Mouse (Mus musculus) forebrain, embryonic 13.5 days (tissue): ENCODE data around the gene Nudt12. TPM values are rescaled to one million over a fixed set of nuclear protein-coding genes. Genes with fewer than 3 reads are reported as not detected.

Source experiments
- ATAC-seq: fragments of 200-750 bp; cut with Nextera tagmentation; 2 replicates; pipeline ENCODE4 v1.8.0; 2017
- H3K27ac ChIP-seq: fragments of 300-500 bp; sonication (generic); 2 replicates; pipeline ENCODE4 v1.5.1; 2015; ENCODE audit warnings: inconsistent platforms, mild to moderate bottlenecking, moderate library complexity
- H3K27me3 ChIP-seq: fragments of 300-500 bp; sonication (generic); 2 replicates; pipeline ENCODE4 v1.6.1; 2015; ENCODE audit warnings: mild to moderate bottlenecking, inconsistent platforms
- H3K36me3 ChIP-seq: fragments of 300-500 bp; sonication (generic); 2 replicates; pipeline ENCODE4 v1.6.1; 2015; ENCODE audit warnings: mild to moderate bottlenecking, inconsistent platforms; ENCODE audit not compliant: poor library complexity, severe bottlenecking
- H3K4me1 ChIP-seq: fragments of 300-500 bp; sonication (generic); 2 replicates; pipeline ENCODE4 v1.6.1; 2015; ENCODE audit warnings: inconsistent platforms
- H3K4me2 ChIP-seq: fragments of 300-500 bp; sonication (generic); 2 replicates; pipeline ENCODE4 v1.6.1; 2015; ENCODE audit warnings: inconsistent platforms, mild to moderate bottlenecking, moderate library complexity
- H3K4me3 ChIP-seq: fragments of 300-500 bp; sonication (generic); 2 replicates; pipeline ENCODE4 v1.5.1; 2015; ENCODE audit warnings: mild to moderate bottlenecking, inconsistent platforms
- H3K9ac ChIP-seq: fragments of 300-500 bp; sonication (generic); 2 replicates; pipeline ENCODE4 v1.6.1; 2015; ENCODE audit warnings: mild to moderate bottlenecking, inconsistent platforms
- H3K9me3 ChIP-seq: fragments of 300-500 bp; sonication (generic); replicated peaks from 2 replicates; pipeline ENCODE4 v1.6.1; 2016; ENCODE audit warnings: inconsistent platforms
- WGBS: fragments of 180-500 bp; shearing (Covaris S2); methylation state at CpG from one replicate; pipeline ENCODE4 v1.1.7; 2015; 5-methylcytosine and 5-hydroxymethylcytosine counted together
- polyA plus RNA-seq: library from polyadenylated mRNA; unstranded; fragments of >200 nt; fragmentation: Nextera tagmentation; extraction: Ambion mirVana; gene quantifications from 2 replicates; pipeline ENCODE4 v1.2.1, GENCODE M21; 2015

Nudt12 gene
- 4.5 and 4.9 TPM in 2 replicates for polyA plus RNA-seq

DNA sequence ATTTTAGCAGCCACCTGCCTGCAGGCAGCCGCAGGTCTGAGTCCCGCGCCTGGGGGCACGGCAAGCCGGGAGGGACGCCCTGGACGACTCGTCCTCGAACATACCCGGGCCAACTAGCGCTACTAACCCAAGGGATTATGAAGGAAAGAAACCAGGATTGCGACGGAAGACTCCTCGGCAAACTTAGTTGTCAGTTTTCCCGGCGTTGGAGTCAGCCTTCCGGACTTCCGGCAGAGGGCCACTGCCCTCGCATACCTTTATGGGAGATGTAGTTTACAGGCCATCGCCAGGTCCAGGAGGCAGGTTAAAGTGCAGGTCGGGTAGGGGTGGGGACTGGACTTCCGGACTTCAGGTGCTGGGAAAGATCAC, at the start of gene Nudt12:
Gene Nudt12, minus strand, starts transcription at position 282 of the 369 bp plus-strand sequence.
- H3K4me2 ChIP-seq, result peak within 1 kb of the TSS; percentile 80
- H3K4me1 ChIP-seq, result peaks cover 6% of the 10 kb centered on the region
- peak within 1 kb of the TSS; percentile 72 for H3K9ac ChIP-seq
- WGBS, result under 1% methylated on average over 22 of the region's 22 CpGs
- no peaks in the 10 kb centered on the region for H3K36me3 ChIP-seq
- H3K4me3 ChIP-seq, result peak within 1 kb of the TSS; percentile 60
- peak; percentile 86 for ATAC-seq
- no peak within 1 kb of the TSS for H3K27ac ChIP-seq
- no peaks in the 10 kb centered on the region for H3K27me3 ChIP-seq
- no peaks in the 10 kb centered on the region for H3K9me3 ChIP-seq

DNA sequence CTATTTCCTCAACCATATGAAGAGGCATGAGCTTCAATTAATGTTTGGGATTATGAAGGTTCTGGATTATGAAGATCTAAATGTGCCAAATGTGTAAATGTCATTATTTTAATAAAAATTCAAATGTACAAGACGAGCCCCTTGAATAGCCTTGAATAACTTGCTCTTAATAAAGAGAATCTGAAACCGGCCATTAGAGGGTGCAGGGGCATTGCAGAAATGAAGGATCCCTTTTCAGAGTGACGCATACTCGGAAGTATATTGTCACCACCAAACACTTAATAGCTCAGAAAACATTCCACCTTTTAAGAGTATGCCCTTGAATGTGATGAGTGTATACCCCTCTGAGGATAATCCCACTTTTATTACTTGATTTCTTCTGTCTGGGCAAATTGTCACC, 40.1 kb upstream of the Nudt12 start:
- H3K36me3 ChIP-seq, result no peaks in the 10 kb centered on the region
- ATAC-seq, result no peak
- 60% methylated on average over 4 of the region's 4 CpGs for WGBS

DNA sequence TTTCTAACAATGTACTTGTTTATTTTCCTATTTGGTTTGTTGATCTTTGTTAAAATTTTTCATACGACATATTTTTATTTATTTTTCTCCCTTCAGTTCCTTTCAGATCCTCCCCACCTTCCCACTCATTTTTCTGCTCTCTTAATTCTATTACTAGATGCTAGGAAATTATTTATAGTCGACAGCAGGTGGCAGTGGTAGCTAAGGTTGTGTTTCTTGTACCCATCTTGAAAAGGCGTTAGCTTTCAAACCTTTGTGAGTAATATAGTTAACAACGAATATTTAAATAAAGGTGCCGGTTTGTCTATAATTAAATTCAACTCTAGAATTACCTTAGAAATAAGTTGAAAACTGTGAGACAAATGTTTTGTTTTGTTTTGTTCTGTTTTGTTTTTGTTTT, 26.6 kb upstream of the Nudt12 start:
- Histone ChIP-seq H3K4me3 (no peak overlapping the region), H3K27me3 (no peaks in the 10 kb centered on the region), H3K27ac (no peak overlapping the region), H3K9me3 (no peaks in the 10 kb centered on the region), H3K4me2 (no peak overlapping the region), H3K9ac (no peak overlapping the region), H3K4me1 (no peaks in the 10 kb centered on the region), H3K36me3 (no peaks in the 10 kb centered on the region)
- peak; percentile 51; the same call in 1 of the 2 replicates for ATAC-seq
- 45% methylated on average over 5 of the region's 5 CpGs for WGBS

More for the DNA sequence above, 40.1 kb upstream of the Nudt12 start:
- no peak overlapping the region for H3K9ac ChIP-seq
- no peaks in the 10 kb centered on the region for H3K4me1 ChIP-seq
- H3K27ac ChIP-seq, result no peak overlapping the region
- H3K9me3 ChIP-seq, result no peaks in the 10 kb centered on the region
- no peaks in the 10 kb centered on the region for H3K27me3 ChIP-seq
- H3K4me2 ChIP-seq, result no peak overlapping the region
- no peak overlapping the region for H3K4me3 ChIP-seq

DNA sequence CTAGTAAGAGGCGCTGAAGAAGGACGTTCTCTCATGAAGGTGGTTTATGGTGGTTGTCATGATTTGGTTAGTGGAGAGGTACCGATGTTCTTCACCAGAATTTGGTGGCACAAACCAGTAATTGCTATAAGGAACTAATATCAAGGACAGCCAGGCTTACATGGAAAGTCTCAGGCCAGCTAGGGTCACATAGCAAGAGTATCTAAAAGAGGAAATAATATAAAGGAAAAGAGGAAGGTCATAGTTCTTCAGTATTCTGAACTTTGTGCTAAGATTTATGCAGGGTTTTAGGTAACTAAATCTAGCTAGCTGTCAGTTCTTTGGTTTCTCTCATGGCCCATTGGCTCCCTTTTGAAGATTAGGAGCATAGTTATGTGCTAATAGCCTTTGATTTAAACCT, 20.3 kb upstream of the Nudt12 start:
- no peak overlapping the region for H3K4me2 ChIP-seq
- no peaks in the 10 kb centered on the region for H3K27me3 ChIP-seq
- H3K9me3 ChIP-seq, result no peaks in the 10 kb centered on the region
- H3K27ac ChIP-seq, result no peak overlapping the region
- H3K4me3 ChIP-seq, result no peak overlapping the region
- 97% methylated on average over 3 of the region's 3 CpGs for WGBS
- no peak overlapping the region for H3K9ac ChIP-seq
- no peaks in the 10 kb centered on the region for H3K4me1 ChIP-seq
- ATAC-seq, result no peak
- H3K36me3 ChIP-seq, result no peaks in the 10 kb centered on the region

DNA sequence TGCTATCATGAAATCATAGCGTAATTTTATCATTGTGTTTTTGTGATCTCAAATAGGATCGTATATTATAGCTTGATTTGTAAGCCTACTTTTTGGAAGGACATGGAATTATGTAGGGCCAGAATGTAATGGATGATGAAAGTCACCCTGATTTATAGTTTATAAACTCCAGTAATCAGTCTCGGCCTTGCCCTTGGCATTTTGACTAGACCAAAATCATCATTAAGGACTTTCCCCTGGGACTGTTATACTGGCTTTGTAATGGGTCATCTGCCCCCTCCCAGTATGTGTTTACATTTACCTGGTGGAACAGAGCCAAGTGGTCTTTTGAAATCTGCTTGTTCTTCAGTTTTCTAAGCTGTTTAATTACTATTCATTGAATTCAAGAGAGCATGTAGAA, 13.2 kb upstream of the Nudt12 start:
- Histone ChIP-seq H3K27ac (no peak overlapping the region), H3K9ac (no peak overlapping the region)
- WGBS, result 78% methylated on average over 3 of the region's 3 CpGs

DNA sequence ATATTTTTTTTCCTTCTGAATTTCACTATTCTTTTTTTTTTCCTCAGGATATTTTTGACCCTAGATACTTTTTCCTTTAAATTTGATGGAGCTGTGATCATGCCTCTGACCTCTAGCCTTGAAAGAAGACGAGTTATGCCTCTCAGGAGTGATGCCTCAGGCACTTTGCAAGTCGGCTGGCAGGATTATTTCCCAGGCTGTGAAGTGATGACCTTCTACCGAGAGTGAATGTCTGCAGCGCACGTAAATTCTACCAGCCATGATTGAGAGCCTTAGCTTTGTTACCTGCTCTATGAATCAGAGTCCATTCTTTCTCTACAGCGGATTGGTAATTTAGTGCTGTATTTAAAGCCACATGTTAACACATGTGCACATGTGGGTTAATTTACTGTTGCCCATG, 11.3 kb upstream of the Nudt12 start:
- Histone ChIP-seq H3K4me2 (no peak overlapping the region), H3K27me3 (no peaks in the 10 kb centered on the region), H3K9me3 (no peaks in the 10 kb centered on the region), H3K27ac (no peak overlapping the region), H3K4me1 (peaks cover 15% of the 10 kb centered on the region), H3K4me3 (no peak overlapping the region), H3K36me3 (no peaks in the 10 kb centered on the region), H3K9ac (no peak overlapping the region)
- ATAC-seq, result 0 out of 2 replicates have a peak, but pooled peaks have one; percentile 22
- whole genome bisulfite sequencing, result 9% methylated on average over 6 of the region's 6 CpGs

More for the DNA sequence above, 13.2 kb upstream of the Nudt12 start:
- no peak for ATAC-seq
- H3K4me2 ChIP-seq, result no peak overlapping the region
- no peaks in the 10 kb centered on the region for H3K9me3 ChIP-seq
- no peaks in the 10 kb centered on the region for H3K27me3 ChIP-seq
- no peaks in the 10 kb centered on the region for H3K36me3 ChIP-seq
- H3K4me1 ChIP-seq, result peaks cover 15% of the 10 kb centered on the region
- no peak overlapping the region for H3K4me3 ChIP-seq

DNA sequence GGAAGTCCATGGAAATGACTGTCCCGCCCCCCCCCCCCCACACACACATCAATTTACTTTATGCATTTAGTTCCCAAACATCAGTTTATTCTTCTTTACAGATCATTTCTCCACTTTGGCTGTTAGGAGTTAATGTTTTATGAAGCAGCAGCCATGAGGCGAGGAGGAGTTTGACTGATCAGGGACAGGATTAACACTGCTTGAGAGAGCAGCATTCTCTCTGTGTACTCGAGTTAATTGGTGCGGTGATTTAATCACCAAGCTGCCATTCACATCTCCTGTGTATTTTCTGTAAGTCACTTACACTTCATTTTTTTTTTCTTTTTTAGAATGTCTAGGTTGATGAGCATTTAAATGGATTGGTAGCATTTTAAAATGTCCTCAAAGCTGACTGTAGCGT, 10.8 kb upstream of the Nudt12 start:
- 8% methylated on average over 4 of the region's 5 CpGs for WGBS
- H3K9me3 ChIP-seq, result no peaks in the 10 kb centered on the region
- no peak overlapping the region for H3K9ac ChIP-seq
- H3K4me3 ChIP-seq, result no peak overlapping the region
- peaks cover 18% of the 10 kb centered on the region for H3K4me1 ChIP-seq
- H3K36me3 ChIP-seq, result no peaks in the 10 kb centered on the region
- H3K4me2 ChIP-seq, result no peak overlapping the region
- ATAC-seq, result peak; percentile 86; the same call in 1 of the 2 replicates
- no peak overlapping the region for H3K27ac ChIP-seq
- no peaks in the 10 kb centered on the region for H3K27me3 ChIP-seq

DNA sequence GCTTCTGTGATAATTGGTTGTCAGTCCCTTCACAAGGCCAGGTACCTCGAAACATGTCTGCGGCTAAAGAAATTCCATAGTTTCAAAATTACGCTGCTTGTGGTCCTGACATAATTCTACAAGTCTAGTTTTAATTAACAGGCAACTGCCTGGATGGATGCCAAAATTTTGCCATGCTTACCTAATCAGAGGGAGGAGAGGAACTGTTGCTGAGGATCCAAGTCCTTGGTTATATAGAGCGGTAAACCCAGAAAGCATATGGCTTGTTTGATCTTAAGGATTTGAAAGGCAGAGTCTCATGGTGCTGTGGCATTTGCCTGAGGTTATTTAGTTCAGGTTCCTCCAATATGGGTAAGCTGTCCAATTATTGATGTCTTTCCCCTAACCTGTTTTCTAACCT, 5.5 kb upstream of the Nudt12 start:
- Histone ChIP-seq H3K9me3 (no peaks in the 10 kb centered on the region), H3K4me1 (peaks cover 17% of the 10 kb centered on the region), H3K27me3 (no peaks in the 10 kb centered on the region), H3K36me3 (no peaks in the 10 kb centered on the region), H3K4me2 (no peak overlapping the region), H3K4me3 (no peak overlapping the region), H3K27ac (no peak overlapping the region), H3K9ac (no peak overlapping the region)
- 55% methylated on average over 4 of the region's 4 CpGs for WGBS
- no peak for ATAC-seq

DNA sequence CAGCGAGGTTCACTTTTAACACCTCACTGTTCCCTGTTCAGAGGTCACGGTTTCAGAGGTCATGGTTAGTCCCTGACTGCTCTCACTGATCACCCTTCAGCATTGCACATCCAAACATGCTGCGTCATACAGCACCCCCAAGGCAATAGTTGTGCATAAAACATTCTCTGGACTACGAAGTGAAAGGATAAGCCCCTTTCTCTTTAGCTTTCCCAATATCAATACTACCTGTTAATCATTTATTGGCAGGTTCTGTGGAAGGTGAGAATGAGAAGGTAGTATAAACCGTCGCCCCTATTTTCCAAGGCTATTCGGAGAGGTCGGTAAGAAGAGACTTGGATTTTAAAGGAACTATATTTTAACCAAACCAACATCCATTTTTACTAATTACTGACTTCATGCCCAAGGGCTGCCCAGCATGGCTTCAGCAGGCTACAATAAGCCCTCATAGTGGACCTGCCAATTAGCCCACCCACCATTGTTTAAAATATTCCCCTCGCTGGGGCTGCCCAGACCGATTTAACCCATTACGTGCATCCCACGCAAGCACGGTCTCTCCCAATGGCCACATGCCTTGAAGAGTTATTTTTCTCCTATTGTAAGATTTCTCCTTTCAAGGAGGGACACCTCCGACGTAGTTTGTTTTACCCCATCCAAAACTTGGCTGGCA, 616 bp downstream of the Nudt12 start:
- Histone ChIP-seq H3K9ac (peak overlapping the region; percentile 72), H3K4me1 (peaks cover 6% of the 10 kb centered on the region), H3K4me3 (peak overlapping the region; percentile 60), H3K27ac (no peak overlapping the region), H3K9me3 (no peaks in the 10 kb centered on the region), H3K27me3 (no peaks in the 10 kb centered on the region), H3K4me2 (peak overlapping the region; percentile 80), H3K36me3 (no peaks in the 10 kb centered on the region)
- WGBS, result 5% methylated on average over 15 of the region's 15 CpGs
- peak; percentile 86 for ATAC-seq

DNA sequence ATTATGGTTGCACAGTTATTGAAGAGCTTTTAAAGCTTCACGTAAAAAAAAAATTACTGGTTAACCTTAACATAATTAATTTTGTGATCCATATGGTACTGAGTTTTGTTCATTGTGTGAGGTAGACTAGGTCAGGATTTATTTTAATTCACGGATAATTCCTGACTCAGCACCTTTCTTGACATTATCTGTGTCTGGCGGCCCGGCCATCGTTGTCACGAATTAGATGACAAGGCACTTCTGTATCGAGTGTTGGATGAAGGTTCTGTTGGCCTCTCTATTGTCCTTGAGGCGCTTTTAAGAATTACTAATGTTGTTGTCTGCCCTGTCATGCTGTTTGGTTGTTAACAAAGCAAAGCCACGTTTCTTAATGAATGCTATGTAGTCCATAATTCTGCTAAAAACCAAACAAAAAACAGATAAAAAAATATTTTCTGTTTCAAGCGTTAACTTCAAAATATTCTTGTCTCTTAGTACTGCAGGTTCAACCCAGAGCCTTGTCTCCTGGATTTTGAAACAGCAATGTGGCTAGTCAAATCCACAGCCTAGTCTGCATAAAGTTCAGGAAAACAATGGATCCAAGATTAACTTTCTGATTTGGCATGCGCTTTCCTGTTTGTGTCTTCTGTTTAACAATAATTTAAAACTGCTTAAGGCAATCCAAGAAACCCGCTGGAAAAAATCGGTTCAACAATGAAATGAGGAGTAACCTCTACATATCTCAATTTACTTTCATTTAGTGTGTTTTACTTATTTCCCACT, 1.4 kb downstream of the Nudt12 start:
- Histone ChIP-seq H3K4me1 (peaks cover 6% of the 10 kb centered on the region), H3K36me3 (no peaks in the 10 kb centered on the region), H3K4me2 (no peak overlapping the region; the same call in 1 of the 2 replicates), H3K9me3 (no peaks in the 10 kb centered on the region), H3K27ac (no peak overlapping the region), H3K4me3 (no peak overlapping the region), H3K9ac (no peak overlapping the region), H3K27me3 (no peaks in the 10 kb centered on the region)
- ATAC-seq, result no peak
- WGBS, result 57% methylated on average over 13 of the region's 13 CpGs

DNA sequence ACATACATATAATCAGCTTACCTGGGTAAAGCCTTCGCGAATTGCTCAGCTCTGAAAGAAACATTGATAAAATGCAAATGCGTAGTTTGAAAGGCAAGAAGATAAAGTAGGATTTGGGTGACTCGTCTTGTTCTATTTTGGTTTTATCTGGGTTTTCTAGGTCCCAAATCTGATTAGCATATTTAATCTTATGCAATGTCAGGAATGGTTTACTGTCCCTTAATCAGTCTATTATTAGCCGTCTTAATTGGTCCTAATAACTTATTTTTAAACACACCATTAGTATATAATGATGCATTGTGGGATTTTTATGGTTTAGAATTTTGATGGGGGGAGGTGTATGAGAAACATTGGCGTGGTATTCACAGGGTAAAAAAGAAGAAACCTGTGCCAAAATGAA, 21.9 kb downstream of the Nudt12 start, which contains the start of gene Pdzph1:
Gene Pdzph1, minus strand, starts transcription at position 101 of the 400 bp plus-strand sequence.
- no peak for ATAC-seq
- no peak within 1 kb of the TSS for H3K27ac ChIP-seq
- WGBS, result 78% methylated on average over 6 of the region's 6 CpGs
- no peak within 1 kb of the TSS for H3K9ac ChIP-seq
- no peak within 1 kb of the TSS for H3K4me2 ChIP-seq
- H3K9me3 ChIP-seq, result no peaks in the 10 kb centered on the region
- H3K27me3 ChIP-seq, result no peaks in the 10 kb centered on the region
- H3K4me1 ChIP-seq, result no peaks in the 10 kb centered on the region
- H3K4me3 ChIP-seq, result no peak within 1 kb of the TSS
- H3K36me3 ChIP-seq, result no peaks in the 10 kb centered on the region

DNA sequence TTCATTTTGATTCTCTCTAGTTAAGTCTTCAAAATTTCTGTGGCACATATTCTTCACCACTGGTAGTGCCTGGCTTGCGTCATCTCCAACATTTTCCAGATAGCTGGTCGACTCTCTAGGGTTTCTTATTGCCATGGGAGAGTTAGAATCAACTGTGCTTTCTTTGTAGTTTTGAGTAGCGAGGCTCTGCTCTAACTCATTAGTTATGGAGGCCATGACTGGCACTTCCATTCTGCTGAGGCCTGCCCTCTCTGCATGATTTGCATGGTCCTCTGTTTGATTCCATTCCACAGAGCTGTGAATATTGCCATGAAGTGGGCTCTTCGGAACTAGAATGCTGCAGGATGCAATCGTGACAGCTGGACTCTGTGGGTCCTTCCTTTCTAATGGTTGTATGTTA, 39.9 kb downstream of the Nudt12 start:
- no peak overlapping the region for H3K4me2 ChIP-seq
- H3K27ac ChIP-seq, result no peak overlapping the region
- 60% methylated on average over 5 of the region's 5 CpGs for WGBS
- H3K4me3 ChIP-seq, result no peak overlapping the region
- no peaks in the 10 kb centered on the region for H3K36me3 ChIP-seq
- H3K27me3 ChIP-seq, result no peaks in the 10 kb centered on the region
- no peaks in the 10 kb centered on the region for H3K9me3 ChIP-seq
- no peak overlapping the region for H3K9ac ChIP-seq
- ATAC-seq, result no peak
- H3K4me1 ChIP-seq, result no peaks in the 10 kb centered on the region
